Mouse (Mus musculus) left cerebral cortex, postnatal 10 days (tissue): ENCODE results near the gene Ano6. TPM values are rescaled to one million over a fixed set of nuclear protein-coding genes. Genes with fewer than 3 reads are reported as not detected.
A peak's percentile ranks its signal among the peaks of the same experiment; 100 is the strongest.

Source experiments
- DNase-seq, 2 experiments: peaks; one replicate each; pipeline ENCODE4 v3.0.0; 2021 to 2022; ENCODE audit warnings: low spot score in 2 of 2, mixed read lengths in 1 of 2; ENCODE audit errors: extremely low spot score in 1 of 2
- intact Hi-C: fragments of 180-260 bp; cut with DNase I; formaldehyde crosslinking; loops from one replicate; pipeline ENCODE4 v1.15.1; 2025
- total RNA-seq, 2 experiments: library from RNA; stranded (reverse); gene quantifications; 2 replicates each; pipeline ENCODE4 v1.2.3; 2021

The Ano6 gene
- total RNA-seq, 2 experiments from 2014 or later: 20.5 to 25.1 TPM

DNA sequence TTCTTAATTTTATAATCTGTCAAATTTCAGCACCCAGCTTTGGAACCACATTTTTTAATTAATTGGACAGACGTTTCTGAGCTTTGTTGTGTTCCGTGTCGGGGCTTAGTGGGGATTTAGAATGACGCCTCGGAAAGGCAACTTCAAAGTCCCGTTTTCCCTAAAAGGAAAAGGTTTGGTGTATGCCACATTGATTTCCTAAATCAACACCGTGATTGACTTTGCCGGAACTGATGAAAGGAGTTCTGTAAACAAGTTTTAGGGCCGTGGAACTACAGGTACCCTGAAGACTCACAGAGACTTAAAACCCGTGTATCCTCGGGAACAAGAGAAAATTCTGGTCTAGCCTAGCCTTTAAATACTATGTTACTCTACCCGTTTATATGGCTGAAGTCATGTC, 107.0 kb downstream of the Ano6 start:
- DNase-seq: no peak
- intact Hi-C loops: no loop called here

- intact Hi-C loops: no loop called here
- no peak for DNase-seq
These were observed 107.8 kb downstream of the Ano6 start for GRCm38 (mm10) chr15:95898438-95898837.

DNA sequence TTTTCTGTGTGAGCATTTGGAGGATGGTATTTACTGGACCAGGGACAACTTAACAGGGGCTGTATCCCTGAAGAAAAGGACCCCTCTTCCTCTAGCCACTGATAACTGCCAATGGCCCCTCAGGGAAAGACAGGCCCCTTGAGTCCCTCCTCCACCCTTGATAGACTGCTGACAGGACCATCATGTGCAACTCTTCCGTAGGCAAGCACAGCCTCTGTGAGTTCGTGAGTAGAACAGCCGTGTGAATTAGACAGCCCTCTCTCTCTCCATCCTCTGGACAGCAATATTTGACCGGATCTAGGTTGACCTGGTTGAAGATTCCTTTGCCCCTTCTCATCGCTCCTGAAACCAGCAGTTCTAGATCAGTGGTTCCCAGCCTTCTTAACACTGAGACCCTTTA, 111.8 kb downstream of the Ano6 start:
- DNase-seq: no peak
- intact Hi-C loops: no loop called here

DNA sequence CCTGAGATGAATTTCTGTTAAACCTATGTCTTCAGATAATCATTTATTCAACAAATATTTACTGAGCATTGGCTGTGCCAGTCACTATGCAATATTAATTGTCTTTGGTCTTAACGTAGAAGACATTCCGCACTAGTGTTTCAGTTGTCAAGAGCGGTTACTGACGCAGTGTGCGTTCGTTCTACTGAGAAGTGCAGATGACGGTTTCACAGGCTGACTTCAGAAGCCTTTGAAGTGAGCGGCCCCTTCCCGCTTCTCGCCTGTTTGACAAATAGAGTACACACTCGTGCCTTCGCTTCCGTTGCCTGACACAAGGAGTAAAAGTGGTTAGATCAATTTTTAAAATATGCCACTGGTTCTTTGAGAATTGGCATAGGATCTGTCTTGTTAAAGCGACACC, 113.6 kb downstream of the Ano6 start:
- DNase-seq: no peak
- intact Hi-C loops: no loop called here

GRCm38 (mm10) chr15:95906017-95906749, 115.5 kb downstream of the Ano6 start:
- peak; percentile 27 to 79 for DNase-seq
- intact Hi-C loops: no loop called here

DNA sequence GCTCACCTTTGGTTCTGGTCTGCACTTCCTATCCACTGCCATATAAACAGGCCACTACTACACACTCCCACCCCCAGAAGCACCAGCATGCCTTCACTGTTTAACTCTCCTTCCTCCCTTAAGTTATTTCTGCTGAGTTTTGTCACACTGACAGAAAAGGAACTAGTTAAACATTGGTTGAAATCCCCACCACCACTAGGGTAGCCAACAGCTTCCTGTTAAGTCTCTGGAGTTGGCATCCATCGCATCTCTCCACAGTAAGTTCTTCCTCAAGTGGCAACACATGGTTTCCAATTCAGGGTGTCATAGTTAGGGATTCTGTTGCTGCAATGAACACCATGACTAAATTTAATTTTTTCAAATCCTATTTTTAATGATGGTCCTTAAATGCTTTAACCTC, 116.2 kb downstream of the Ano6 start:
- DNase-seq: peak in 1 of 2 experiments; percentile 26
- intact Hi-C loops: no loop called here

DNA sequence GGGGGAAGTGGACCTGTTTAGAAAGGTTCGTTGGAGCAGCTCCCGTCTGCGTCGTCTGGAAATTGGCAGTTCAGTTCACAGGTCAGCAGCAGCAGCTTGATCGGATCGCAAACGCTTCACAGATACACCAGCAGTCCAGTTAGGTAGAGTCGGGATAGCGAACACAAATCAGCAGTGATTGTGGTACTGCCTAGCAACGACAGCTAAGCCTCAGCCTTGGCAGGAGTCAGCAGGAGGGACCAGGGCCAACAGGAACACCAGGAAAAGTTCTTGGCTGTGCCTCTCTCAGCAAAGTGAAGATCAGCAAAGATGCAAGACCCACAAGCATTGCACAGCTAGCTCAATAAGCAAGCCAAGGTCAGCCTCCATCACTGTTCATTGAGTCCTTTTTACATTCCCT, 116.7 kb downstream of the Ano6 start:
- intact Hi-C loops: no loop called here
- peak; percentile 51 to 73 for DNase-seq

GRCm38 (mm10) chr15:95907909-95908308, 117.3 kb downstream of the Ano6 start:
- intact Hi-C loops: no loop called here
- no peak for DNase-seq

DNA sequence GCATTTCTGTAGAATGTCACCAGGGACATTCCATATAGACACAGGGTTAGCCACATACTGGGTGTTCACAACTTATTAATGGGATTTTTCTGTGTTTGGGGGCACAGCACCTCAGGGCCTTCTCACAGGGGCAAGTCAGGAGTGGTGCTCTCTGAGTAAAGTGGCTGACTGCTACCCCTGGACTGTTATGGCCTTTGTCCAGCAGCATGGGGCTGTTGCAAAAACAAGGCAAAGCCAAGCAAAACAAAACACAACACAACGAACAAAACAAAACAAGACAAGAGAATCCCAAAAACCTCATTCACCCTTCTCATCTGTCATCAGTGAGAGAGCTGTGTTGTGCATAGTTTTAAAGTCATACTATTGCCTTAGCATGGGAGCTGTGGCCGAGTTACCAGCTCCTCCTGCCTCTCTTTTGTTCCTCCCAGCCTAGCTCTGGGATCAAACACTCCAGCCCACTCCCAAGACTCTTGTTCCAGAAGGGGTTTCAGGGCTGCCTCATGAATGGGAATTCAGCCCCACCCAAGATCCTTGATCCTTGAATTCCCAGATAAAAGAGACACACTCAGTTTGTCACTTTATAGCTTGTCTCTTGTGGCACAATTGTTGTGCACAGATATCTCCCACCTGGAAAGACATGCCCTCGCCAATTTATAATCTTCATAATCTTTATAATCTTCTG, 119.6 kb downstream of the Ano6 start:
- no peak for DNase-seq
- intact Hi-C loops: no loop called here

DNA sequence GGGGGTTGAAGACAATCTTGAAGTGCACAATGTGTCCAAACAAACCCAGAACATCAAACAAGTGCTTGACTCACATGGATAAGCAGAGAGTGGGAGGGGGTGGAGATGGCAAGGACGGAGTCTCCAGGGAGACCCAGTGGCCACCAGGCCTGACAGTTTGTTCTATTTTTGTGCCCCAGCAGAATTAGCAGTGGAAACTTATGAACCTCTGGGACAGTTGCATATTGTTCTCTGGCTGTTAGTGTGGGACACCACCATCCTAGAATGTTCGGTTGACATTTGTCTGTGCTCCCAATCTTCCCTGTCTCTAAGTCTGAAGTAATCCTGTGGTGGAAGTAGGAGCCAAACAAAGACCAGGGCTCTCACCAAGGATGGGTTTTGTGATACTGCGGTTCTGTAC, 124.3 kb downstream of the Ano6 start:
- DNase-seq: no peak
- intact Hi-C loops: no loop called here

GRCm38 (mm10) chr15:95915477-95915876, 124.8 kb downstream of the Ano6 start:
- no peak for DNase-seq
- intact Hi-C loops: no loop called here

- intact Hi-C loops: no loop called here
- DNase-seq: no peak
These were observed 126.7 kb downstream of the Ano6 start for GRCm38 (mm10) chr15:95917330-95917729.

GRCm38 (mm10) chr15:95920047-95920446, 129.4 kb downstream of the Ano6 start:
- intact Hi-C loops: no loop called here
- DNase-seq: peak; percentile 48 to 71

DNA sequence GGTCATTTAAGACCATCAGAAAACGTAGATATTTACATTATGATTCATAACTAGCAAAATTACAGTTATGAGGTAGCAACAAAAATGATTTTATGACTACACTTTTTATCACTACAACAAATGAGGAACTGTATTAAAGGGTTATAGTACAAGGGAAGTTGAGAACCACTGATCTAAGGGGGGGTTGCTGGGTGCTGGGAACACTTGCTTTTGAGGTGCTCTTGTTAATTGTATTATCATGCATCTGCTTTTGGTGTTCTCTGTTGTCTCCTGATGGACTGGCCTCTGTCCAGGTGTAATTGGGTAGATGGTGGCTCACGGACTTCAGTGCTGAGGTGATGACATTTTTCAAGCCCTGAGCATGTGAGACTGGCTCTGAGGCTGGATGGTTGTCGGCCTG, 130.4 kb downstream of the Ano6 start:
- intact Hi-C loops: no loop called here
- no peak for DNase-seq

DNA sequence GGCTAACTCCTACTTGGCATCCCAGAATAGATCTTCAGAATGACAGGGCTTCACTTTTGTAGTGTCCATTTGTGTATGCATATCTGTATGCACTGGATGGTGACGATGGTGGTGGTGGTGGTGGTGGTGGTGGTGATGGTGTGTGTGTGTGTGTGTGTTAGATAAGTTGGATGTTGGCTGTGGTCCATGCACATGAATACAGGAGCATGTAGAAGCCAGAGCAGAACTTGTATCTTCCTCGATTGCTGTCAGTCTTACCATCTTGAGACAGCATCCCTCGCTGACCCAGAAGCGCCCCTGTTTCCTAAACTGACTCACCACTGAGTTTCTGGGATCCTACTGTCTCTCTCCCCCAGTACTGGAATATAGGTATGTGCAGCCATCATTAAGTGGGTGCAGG, 131.0 kb downstream of the Ano6 start:
- no peak for DNase-seq
- intact Hi-C loops: no loop called here

GRCm38 (mm10) chr15:95922558-95922957, 131.9 kb downstream of the Ano6 start:
- DNase-seq: no peak
- intact Hi-C loops: no loop called here

- DNase-seq: no peak
- intact Hi-C loops: no loop called here
These were observed 134.8 kb downstream of the Ano6 start for GRCm38 (mm10) chr15:95925334-95925986.

DNA sequence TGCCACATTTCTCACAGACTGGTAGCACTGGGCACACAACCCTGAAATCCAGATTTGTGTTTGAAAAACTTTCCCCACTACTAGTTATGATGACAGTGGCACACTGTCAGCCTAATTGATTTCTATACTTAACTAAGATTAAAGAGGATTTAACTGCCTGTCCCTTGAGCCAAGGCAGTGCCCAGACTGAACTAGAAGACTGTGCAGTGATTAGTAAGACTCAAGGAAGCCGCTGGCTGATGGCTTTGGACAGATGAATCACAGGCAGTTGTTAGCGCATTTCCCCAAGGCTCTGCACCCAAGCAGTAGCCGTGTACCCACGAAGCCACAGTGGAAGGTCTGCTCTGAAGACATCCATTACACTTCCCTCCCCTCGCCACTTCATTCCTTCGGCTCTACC, 138.4 kb downstream of the Ano6 start:
- intact Hi-C loops: no loop called here
- no peak for DNase-seq

GRCm38 (mm10) chr15:95931013-95931775, 140.6 kb downstream of the Ano6 start:
- intact Hi-C loops: loop anchor here (10.0 kb wide), 1 partner anchor 354 kb away; the partner anchor contains the start of gene Arid2
- DNase-seq: peak in 1 of 2 experiments; percentile 32
